Mouse (Mus musculus) C2C12 (cell line): ENCODE data around the gene Tax1bp1. TPM values are rescaled to one million over a fixed set of nuclear protein-coding genes. Genes with fewer than 3 reads are reported as not detected.

ENCODE experiments used
- H3K27me3 ChIP-seq: one replicate; pipeline ENCODE4 v1.6.1; 2011; ENCODE audit not compliant: control insufficient read depth, insufficient read depth, insufficient read length
- H3K36me3 ChIP-seq: one replicate; pipeline ENCODE4 v1.6.1; 2011; ENCODE audit not compliant: control insufficient read depth, insufficient read depth
- H3K4me3 ChIP-seq: one replicate; pipeline ENCODE4 v1.5.1; 2011; ENCODE audit warnings: mild to moderate bottlenecking, control low read depth; ENCODE audit not compliant: poor library complexity, insufficient read depth, severe bottlenecking
- H3K79me2 ChIP-seq: one replicate; pipeline ENCODE4 v1.6.1; 2011; ENCODE audit not compliant: control insufficient read depth, insufficient read depth
- H3K79me3 ChIP-seq: one replicate; pipeline ENCODE4 v1.6.1; 2011; ENCODE audit warnings: low read depth, control low read depth
- H3ac ChIP-seq: one replicate; pipeline ENCODE3; 2011; ENCODE audit warnings: low read depth; ENCODE audit not compliant: control insufficient read depth, insufficient read length
- CEBPB ChIP-seq: IDR thresholded peaks from one replicate; pipeline ENCODE4 v1.6.1; 2011; ENCODE audit warnings: low read depth, mild to moderate bottlenecking, control low read depth, moderate library complexity
- CTCF ChIP-seq: IDR thresholded peaks from one replicate; pipeline ENCODE4 v1.5.1; 2011; ENCODE audit not compliant: control insufficient read depth, insufficient read depth, insufficient read length
- FOSL1 ChIP-seq: IDR thresholded peaks from one replicate; pipeline ENCODE4 v1.8.0; 2011; ENCODE audit warnings: mild to moderate bottlenecking, low read length; ENCODE audit not compliant: poor library complexity, insufficient read depth, severe bottlenecking
- MAX ChIP-seq: IDR thresholded peaks from one replicate; pipeline ENCODE4 v1.6.1; 2011; ENCODE audit warnings: mild to moderate bottlenecking, control low read depth
- MYOD1 ChIP-seq: IDR thresholded peaks from one replicate; pipeline ENCODE4 v1.6.1; 2011; ENCODE audit warnings: low read depth; ENCODE audit not compliant: control insufficient read depth, insufficient read length
- MYOG ChIP-seq: IDR thresholded peaks from one replicate; pipeline ENCODE4 v1.6.1; 2011; ENCODE audit not compliant: control insufficient read depth, insufficient read length; ENCODE audit errors: extremely low read depth
- USF1 ChIP-seq: IDR thresholded peaks from one replicate; pipeline ENCODE4 v1.6.1; 2011; ENCODE audit warnings: low read depth, mild to moderate bottlenecking, control low read depth, moderate library complexity
- polyA plus RNA-seq: library from polyadenylated mRNA; unstranded; fragments of >200 nt; fragmentation: generic; extraction: Trizol; gene quantifications from one replicate; pipeline ENCODE4 v1.2.1, GENCODE M21; 2012; ENCODE audit warnings: missing spikeins

The Tax1bp1 gene
- polyA plus RNA-seq, 1 experiment, result 20.5 TPM

GRCm38 (mm10) chr6:52697964-52698535 lies 15.5 kb upstream of the Tax1bp1 start:
- H3K79me2 ChIP-seq, result no peaks in the 10 kb centered on the region
- no peaks in the 10 kb centered on the region for H3K79me3 ChIP-seq
- H3K36me3 ChIP-seq, result no peaks in the 10 kb centered on the region
- H3K4me3 ChIP-seq, result no peak overlapping the region
- H3ac ChIP-seq, result no peak overlapping the region
- H3K27me3 ChIP-seq, result no peaks in the 10 kb centered on the region
- TF ChIP-seq CTCF, result no peak
- no peak for TF ChIP-seq FOSL1
- TF ChIP-seq MAX, result no peak
- no peak for TF ChIP-seq USF1
- no peak for TF ChIP-seq CEBPB
- no peak for TF ChIP-seq MYOD1
- no peak for TF ChIP-seq MYOG

GRCm38 (mm10) chr6:52699050-52699449 lies 14.5 kb upstream of the Tax1bp1 start:
- TF ChIP-seq CTCF (no peak), MYOG (no peak), MYOD1 (no peak), USF1 (no peak), FOSL1 (no peak), CEBPB (no peak), MAX (no peak)
- Histone ChIP-seq H3K36me3 (no peaks in the 10 kb centered on the region), H3K27me3 (no peaks in the 10 kb centered on the region), H3K79me3 (no peaks in the 10 kb centered on the region), H3K4me3 (no peak overlapping the region), H3ac (no peak overlapping the region), H3K79me2 (no peaks in the 10 kb centered on the region)

- Histone ChIP-seq H3K36me3 (no peaks in the 10 kb centered on the region), H3K79me3 (no peaks in the 10 kb centered on the region), H3K79me2 (no peaks in the 10 kb centered on the region), H3K4me3 (no peak overlapping the region), H3K27me3 (no peaks in the 10 kb centered on the region), H3ac (no peak overlapping the region)
- TF ChIP-seq MYOG (no peak), MYOD1 (no peak), CTCF (no peak), USF1 (no peak), MAX (no peak), FOSL1 (no peak), CEBPB (no peak)
Observed at GRCm38 (mm10) chr6:52699899-52700298, 13.6 kb upstream of the Tax1bp1 start.

GRCm38 (mm10) chr6:52703263-52703662 lies 10.3 kb upstream of the Tax1bp1 start:
- H3K36me3 ChIP-seq, result no peaks in the 10 kb centered on the region
- H3K79me3 ChIP-seq, result no peaks in the 10 kb centered on the region
- TF ChIP-seq MAX (no peak), FOSL1 (no peak), MYOG (no peak), USF1 (no peak), CTCF (no peak), MYOD1 (no peak), CEBPB (no peak)
- H3K79me2 ChIP-seq, result no peaks in the 10 kb centered on the region
- no peak overlapping the region for H3K4me3 ChIP-seq
- no peaks in the 10 kb centered on the region for H3K27me3 ChIP-seq
- H3ac ChIP-seq, result no peak overlapping the region

- Histone ChIP-seq H3K79me3 (no peaks in the 10 kb centered on the region), H3K27me3 (no peaks in the 10 kb centered on the region), H3ac (no peak overlapping the region), H3K36me3 (no peaks in the 10 kb centered on the region), H3K4me3 (no peak overlapping the region), H3K79me2 (no peaks in the 10 kb centered on the region)
- no peak for TF ChIP-seq MAX
- TF ChIP-seq MYOD1, result no peak
- TF ChIP-seq FOSL1, result no peak
- no peak for TF ChIP-seq USF1
- no peak for TF ChIP-seq CTCF
- no peak for TF ChIP-seq MYOG
Observed at GRCm38 (mm10) chr6:52705280-52705679, 8.2 kb upstream of the Tax1bp1 start.

- TF ChIP-seq MAX (no peak), FOSL1 (no peak), MYOG (no peak), USF1 (no peak), CEBPB (no peak), CTCF (no peak), MYOD1 (no peak)
- Histone ChIP-seq H3ac (no peak overlapping the region), H3K27me3 (no peaks in the 10 kb centered on the region), H3K36me3 (no peaks in the 10 kb centered on the region), H3K4me3 (no peak overlapping the region), H3K79me3 (no peaks in the 10 kb centered on the region), H3K79me2 (no peaks in the 10 kb centered on the region)
Observed at GRCm38 (mm10) chr6:52707815-52708214, 5.7 kb upstream of the Tax1bp1 start.
